Mouse (Mus musculus) liver, embryonic 12.5 days (tissue): ENCODE measurements around the gene Fam219a. TPM values are rescaled to one million over a fixed set of nuclear protein-coding genes. Genes with fewer than 3 reads are reported as not detected.

Experiments used
- ATAC-seq: fragments of 200-750 bp; cut with Nextera tagmentation; 2 replicates; pipeline ENCODE4 v1.8.0; 2017; ENCODE audit warnings: moderate number of reproducible peaks, mild to moderate bottlenecking, moderate library complexity
- H3K27ac ChIP-seq: fragments of 300-500 bp; sonication (generic); 2 replicates; pipeline ENCODE4 v1.5.1; 2016; ENCODE audit warnings: mild to moderate bottlenecking
- H3K27me3 ChIP-seq: fragments of 300-500 bp; sonication (generic); replicated peaks from 2 replicates; pipeline ENCODE4 v1.6.1; 2016; ENCODE audit warnings: mild to moderate bottlenecking, moderate library complexity
- H3K36me3 ChIP-seq: fragments of 300-500 bp; sonication (generic); 2 replicates; pipeline ENCODE4 v1.6.1; 2016; ENCODE audit warnings: mild to moderate bottlenecking, moderate library complexity
- H3K4me1 ChIP-seq: fragments of 300-500 bp; sonication (generic); 2 replicates; pipeline ENCODE4 v1.6.1; 2016
- H3K4me2 ChIP-seq: fragments of 300-500 bp; sonication (generic); 2 replicates; pipeline ENCODE4 v1.6.1; 2016; ENCODE audit warnings: mild to moderate bottlenecking, moderate library complexity
- H3K4me3 ChIP-seq: fragments of 300-500 bp; sonication (generic); 2 replicates; pipeline ENCODE4 v1.5.1; 2016; ENCODE audit warnings: mild to moderate bottlenecking, moderate library complexity
- H3K9ac ChIP-seq: fragments of 300-500 bp; sonication (generic); 2 replicates; pipeline ENCODE4 v1.6.1; 2016; ENCODE audit warnings: mild to moderate bottlenecking, moderate library complexity
- H3K9me3 ChIP-seq: fragments of 300-500 bp; sonication (generic); replicated peaks from 2 replicates; pipeline ENCODE4 v1.6.1; 2016; ENCODE audit warnings: mild to moderate bottlenecking, moderate library complexity
- WGBS: fragments of 180-500 bp; shearing (Covaris S2); methylation state at CpG from one replicate; pipeline ENCODE4 v1.1.7; 2016; ENCODE audit not compliant: insufficient replicate concordance; 5-methylcytosine and 5-hydroxymethylcytosine counted together
- polyA plus RNA-seq: library from polyadenylated mRNA; unstranded; fragments of >200 nt; fragmentation: Nextera tagmentation; extraction: Ambion mirVana; gene quantifications from 2 replicates; pipeline ENCODE4 v1.2.1, GENCODE M21; 2016

Gene Fam219a
- polyA plus RNA-seq, 1 experiment from 2014 or later, result 1.0 TPM

DNA sequence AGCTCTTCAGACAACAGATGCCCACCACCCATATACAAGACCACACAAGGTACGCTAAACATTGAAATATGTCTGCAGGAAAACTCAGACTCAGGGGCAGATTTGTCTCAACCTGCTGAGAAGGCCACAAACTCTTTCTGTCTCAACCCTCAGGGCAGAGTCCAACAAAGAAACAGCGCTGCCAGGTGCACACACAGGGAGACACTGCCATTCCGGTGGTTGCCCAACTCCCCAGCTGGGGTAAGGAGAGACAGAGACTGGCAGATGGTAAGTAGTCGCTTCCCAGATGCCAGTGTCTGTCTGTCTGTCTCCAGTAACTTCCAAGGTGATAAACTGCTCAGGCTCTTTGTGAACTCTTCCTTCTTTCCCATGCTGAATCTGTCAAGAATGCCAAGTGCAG, 68.6 kb downstream of the Fam219a start:
- no peaks in the 10 kb centered on the region for H3K9me3 ChIP-seq
- 69% methylated on average over 4 of the region's 4 CpGs for WGBS
- H3K27ac ChIP-seq, result no peak overlapping the region
- no peak overlapping the region for H3K4me3 ChIP-seq
- H3K27me3 ChIP-seq, result peaks cover 69% of the 10 kb centered on the region
- ATAC-seq, result no peak
- H3K9ac ChIP-seq, result no peak overlapping the region
- no peaks in the 10 kb centered on the region for H3K36me3 ChIP-seq
- no peak overlapping the region for H3K4me2 ChIP-seq
- H3K4me1 ChIP-seq, result peaks cover 31% of the 10 kb centered on the region

DNA sequence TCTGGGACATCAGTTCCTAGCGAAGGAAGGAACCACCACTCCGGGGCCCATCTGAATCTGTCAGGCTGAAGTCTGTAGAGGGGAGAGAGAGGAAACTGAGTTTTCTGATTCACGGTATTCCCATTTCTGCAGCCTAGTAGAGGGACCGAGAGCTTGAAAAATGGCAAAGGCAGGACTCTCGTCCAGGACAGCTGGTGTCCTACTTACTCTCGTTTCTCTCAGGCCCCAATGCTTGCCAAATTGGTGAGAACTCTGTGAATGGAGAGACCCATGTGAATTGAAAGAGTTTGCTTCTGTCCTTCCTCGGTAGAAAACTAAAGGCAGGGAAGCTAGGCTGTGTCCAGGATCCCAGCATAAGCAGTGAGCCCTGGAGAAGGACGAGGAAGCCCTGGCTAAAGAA, 69.7 kb downstream of the Fam219a start:
- Histone ChIP-seq H3K9ac (no peak overlapping the region), H3K36me3 (no peaks in the 10 kb centered on the region), H3K27me3 (peaks cover 81% of the 10 kb centered on the region), H3K4me2 (no peak overlapping the region), H3K4me3 (no peak overlapping the region), H3K4me1 (peaks cover 30% of the 10 kb centered on the region), H3K27ac (no peak overlapping the region), H3K9me3 (no peaks in the 10 kb centered on the region)
- ATAC-seq, result no peak
- WGBS, result 47% methylated on average over 8 of the region's 8 CpGs

DNA sequence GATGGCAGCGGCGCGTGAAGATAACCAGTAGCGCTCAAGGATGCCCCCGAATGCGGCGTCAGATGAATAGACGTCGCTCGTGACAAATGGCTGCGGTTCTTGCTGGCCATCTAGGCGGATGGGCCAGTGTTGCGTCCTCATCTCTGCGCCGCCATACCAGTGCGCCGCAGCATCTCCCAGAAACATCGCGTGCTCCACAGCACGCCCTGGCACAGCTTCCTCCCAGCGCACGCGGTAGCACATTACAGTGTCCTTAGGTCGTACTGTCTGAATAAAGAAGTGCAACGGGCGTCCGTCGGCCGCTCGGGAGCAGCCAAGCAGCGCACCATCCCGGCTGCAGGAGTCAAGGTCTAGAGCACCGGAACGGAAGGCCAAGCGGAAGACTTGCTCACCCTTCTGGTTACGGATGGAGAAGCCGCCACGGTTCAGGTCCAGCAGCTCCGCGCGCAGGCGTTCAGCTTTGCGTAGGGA, 70.4 kb downstream of the Fam219a start:
- peak overlapping the region; percentile 26 for H3K4me3 ChIP-seq
- H3K27me3 ChIP-seq, result peaks cover 86% of the 10 kb centered on the region
- peak overlapping the region; percentile 53 for H3K4me2 ChIP-seq
- no peak overlapping the region for H3K27ac ChIP-seq
- no peak overlapping the region for H3K9ac ChIP-seq
- peaks cover 30% of the 10 kb centered on the region for H3K4me1 ChIP-seq
- WGBS, result 3% methylated on average over 43 of the region's 43 CpGs
- no peaks in the 10 kb centered on the region for H3K9me3 ChIP-seq
- ATAC-seq, result no peak
- H3K36me3 ChIP-seq, result no peaks in the 10 kb centered on the region

DNA sequence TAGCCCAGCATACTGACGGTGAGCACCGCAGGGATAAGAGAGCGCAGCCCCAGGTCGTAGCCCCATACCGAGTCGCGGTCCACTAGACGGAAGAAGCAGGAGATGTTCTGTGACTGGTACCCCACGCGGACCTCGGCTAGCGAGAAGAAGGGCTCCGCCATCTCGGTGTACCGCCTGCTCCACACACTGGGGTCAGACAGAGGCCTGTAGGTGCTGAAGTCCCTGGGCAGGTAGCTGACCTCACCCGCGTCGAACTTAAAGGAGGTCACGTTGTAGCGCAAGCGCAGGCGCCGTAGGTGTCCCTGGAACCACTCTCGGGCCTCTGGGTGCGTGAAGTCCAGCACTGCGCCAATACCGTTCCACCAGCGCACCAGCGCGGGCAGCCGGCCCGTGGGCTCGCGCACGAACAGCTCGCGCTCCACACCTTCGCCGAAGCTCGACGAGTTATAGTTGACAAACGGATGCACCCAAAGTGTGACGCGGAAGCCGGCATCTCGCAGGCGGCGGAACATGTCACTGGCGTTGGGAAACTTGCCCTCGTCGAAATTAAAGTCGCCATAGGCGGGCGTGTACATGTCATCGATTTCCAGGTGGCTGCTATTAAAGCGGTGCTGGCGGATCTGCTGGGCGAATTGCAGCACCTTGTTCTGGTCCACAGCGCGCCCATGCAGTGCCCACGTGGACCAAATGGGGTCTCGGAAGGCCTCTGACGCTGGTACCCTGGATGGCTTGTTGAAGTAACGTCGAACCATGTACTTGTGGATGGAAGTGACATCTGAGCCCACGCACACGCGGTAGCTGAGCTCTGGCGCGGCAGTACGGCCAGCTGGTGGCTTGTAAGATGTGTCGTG, 71.1 kb downstream of the Fam219a start:
- Histone ChIP-seq H3K36me3 (no peaks in the 10 kb centered on the region), H3K4me3 (peak overlapping the region; percentile 26), H3K27ac (no peak overlapping the region), H3K4me2 (peak overlapping the region; percentile 53), H3K9ac (no peak overlapping the region), H3K4me1 (peaks cover 30% of the 10 kb centered on the region), H3K9me3 (no peaks in the 10 kb centered on the region), H3K27me3 (peaks cover 89% of the 10 kb centered on the region)
- ATAC-seq, result no peak
- WGBS, result 7% methylated on average over 72 of the region's 72 CpGs

DNA sequence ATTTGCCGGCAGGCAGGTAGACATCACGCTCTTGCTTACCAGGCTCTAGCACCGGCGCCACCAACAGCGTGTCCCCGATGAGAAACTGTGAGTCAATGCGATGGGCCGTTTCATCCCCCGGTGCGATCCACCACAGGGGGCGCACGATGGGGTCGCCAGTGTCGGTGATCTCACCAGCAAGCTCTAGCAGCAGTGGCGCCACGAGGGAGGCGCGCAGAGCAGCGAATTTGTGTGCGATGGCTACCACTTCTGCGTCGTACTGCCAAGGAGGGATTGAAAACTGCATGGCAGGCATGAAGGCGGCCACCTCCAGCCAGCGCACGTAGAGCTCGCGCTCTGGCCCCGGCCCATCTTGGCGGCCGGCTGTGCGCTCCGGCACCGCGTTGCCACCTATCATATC, 71.8 kb downstream of the Fam219a start:
- WGBS, result 2% methylated on average over 34 of the region's 34 CpGs
- Histone ChIP-seq H3K4me1 (peaks cover 25% of the 10 kb centered on the region), H3K9ac (no peak overlapping the region), H3K27ac (no peak overlapping the region), H3K4me3 (peak overlapping the region; percentile 26), H3K36me3 (no peaks in the 10 kb centered on the region), H3K9me3 (no peaks in the 10 kb centered on the region), H3K4me2 (peak overlapping the region; percentile 53), H3K27me3 (peaks cover 90% of the 10 kb centered on the region)
- no peak for ATAC-seq

DNA sequence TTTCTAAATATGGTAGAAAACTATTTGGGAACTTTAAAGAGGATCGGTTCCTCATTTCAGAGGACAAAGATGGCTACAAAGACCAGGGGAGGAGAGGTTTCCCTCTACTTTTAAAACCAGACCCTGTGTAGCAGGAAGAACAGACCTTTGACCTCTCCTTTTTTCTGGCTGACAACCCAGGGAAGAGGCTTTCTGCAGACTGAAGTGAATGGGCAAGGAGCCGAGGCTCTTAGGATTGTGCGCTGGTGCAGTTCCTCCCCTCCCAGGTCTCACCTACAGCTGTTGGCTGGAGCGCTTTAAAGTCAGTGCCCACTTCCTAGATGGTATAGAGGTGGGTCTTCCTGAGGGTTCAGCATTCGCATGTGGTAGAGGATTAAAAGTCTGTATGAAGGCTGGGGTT, 72.3 kb downstream of the Fam219a start:
- Histone ChIP-seq H3K27ac (no peak overlapping the region), H3K9me3 (no peaks in the 10 kb centered on the region), H3K36me3 (no peaks in the 10 kb centered on the region), H3K4me1 (peaks cover 20% of the 10 kb centered on the region), H3K9ac (no peak overlapping the region), H3K27me3 (peaks cover 85% of the 10 kb centered on the region), H3K4me2 (no peak overlapping the region; the same call in 1 of the 2 replicates), H3K4me3 (no peak overlapping the region)
- 47% methylated on average over 5 of the region's 5 CpGs for WGBS
- no peak for ATAC-seq

DNA sequence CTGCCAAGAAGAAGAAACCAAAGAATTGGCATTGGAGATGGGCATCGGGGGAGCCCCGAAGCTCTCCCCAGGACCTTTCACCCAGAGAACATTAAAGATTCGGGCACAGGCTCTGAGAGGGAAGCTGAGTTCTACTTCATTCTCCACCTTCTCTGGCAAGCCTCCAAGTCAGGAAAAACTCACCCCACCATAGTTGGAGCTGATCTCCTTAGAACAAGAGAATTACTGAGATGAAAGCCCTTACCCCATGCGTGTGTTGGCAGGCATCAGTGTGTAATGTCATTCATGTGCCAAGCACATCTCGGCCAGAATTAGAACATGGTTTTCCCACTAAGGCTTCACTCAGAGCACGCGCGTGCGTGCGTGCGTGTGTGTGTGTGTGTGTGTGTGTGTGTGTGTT, 73.5 kb downstream of the Fam219a start:
- Histone ChIP-seq H3K9ac (no peak overlapping the region), H3K27me3 (peaks cover 73% of the 10 kb centered on the region), H3K4me1 (peaks cover 18% of the 10 kb centered on the region), H3K4me3 (no peak overlapping the region), H3K9me3 (no peaks in the 10 kb centered on the region), H3K27ac (no peak overlapping the region), H3K36me3 (no peaks in the 10 kb centered on the region), H3K4me2 (no peak overlapping the region)
- ATAC-seq, result no peak
- WGBS, result 78% methylated on average over 11 of the region's 11 CpGs

DNA sequence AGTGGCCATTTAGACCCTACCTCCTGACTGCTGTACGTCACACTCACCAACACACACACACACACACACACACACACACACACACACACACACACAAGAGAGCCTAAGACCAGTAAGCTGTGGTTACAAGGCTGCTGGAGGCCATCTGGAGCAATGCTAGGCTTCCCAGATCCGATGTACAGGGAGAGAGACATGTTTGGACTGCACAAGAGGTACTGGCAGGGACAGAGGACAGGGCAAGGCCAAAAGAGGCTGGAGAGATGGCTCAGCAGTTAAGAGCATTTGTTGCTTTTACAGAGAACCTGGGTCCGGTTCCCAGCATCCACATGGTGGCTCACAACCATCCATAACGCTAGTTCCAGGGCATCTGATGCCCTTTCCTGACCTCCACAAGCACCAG, 74.3 kb downstream of the Fam219a start:
- H3K27ac ChIP-seq, result no peak overlapping the region
- H3K4me2 ChIP-seq, result no peak overlapping the region
- no peaks in the 10 kb centered on the region for H3K36me3 ChIP-seq
- H3K27me3 ChIP-seq, result peaks cover 65% of the 10 kb centered on the region
- no peaks in the 10 kb centered on the region for H3K9me3 ChIP-seq
- H3K9ac ChIP-seq, result no peak overlapping the region
- WGBS, result 58% methylated on average over 4 of the region's 4 CpGs
- no peak overlapping the region for H3K4me3 ChIP-seq
- no peak for ATAC-seq
- H3K4me1 ChIP-seq, result peaks cover 18% of the 10 kb centered on the region

DNA sequence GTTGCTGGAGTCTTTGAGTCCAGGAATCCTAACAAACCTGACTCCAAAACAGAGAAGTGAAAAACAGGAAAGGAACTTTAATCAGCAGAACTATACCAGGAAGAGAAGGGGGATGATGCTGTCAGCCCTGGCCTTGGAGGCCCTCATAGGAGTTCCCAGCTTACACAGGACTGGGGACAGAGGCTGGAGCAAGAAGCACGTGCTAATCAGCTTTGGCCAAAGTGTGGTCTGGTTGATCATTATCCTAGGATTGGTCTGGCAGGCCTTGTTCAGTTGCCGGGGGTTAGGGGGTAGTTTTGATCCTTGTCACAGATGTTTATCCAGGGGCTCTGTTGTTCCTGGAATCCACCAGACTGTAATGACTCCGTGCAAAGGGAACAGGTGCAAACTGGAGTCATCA, 75.0 kb downstream of the Fam219a start:
- H3K27ac ChIP-seq, result no peak overlapping the region
- peak; percentile 56 for ATAC-seq
- H3K9me3 ChIP-seq, result no peaks in the 10 kb centered on the region
- H3K4me3 ChIP-seq, result no peak overlapping the region
- peaks cover 58% of the 10 kb centered on the region for H3K27me3 ChIP-seq
- WGBS, result 29% methylated on average over 3 of the region's 3 CpGs
- H3K4me2 ChIP-seq, result no peak overlapping the region
- H3K36me3 ChIP-seq, result no peaks in the 10 kb centered on the region
- H3K9ac ChIP-seq, result no peak overlapping the region
- H3K4me1 ChIP-seq, result peaks cover 18% of the 10 kb centered on the region

DNA sequence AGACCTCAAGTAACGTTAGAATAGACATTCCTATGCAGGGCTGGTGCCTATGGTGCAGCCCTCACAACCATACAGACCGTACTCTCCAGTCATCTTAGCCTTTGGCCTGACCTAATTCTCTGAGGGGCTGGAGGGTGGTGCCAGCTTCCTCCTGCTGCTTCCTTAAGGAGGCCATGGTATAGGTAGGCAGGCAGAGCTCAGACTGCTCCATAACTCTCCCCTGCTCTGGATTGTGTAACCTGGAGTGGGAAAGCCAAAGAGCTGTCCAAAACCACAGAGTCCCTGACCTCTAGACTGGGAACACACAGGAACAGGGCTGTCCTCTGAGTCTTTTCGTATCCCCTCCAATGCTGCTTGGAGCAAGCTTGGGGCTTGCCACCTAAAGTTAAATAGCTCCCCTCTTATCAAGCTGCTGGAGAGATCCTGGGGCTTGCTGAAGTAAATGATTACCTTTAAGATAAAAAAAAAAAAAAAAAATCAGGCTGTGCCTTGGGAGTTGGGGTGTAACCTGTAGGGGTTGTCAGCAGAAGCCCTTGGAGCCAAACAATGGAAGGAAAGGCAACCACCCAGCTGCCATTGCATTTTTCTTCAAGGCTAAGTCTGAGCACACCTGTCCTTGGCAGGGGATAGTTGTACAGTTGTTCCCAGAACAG, 75.7 kb downstream of the Fam219a start:
- Histone ChIP-seq H3K9ac (no peak overlapping the region), H3K36me3 (no peaks in the 10 kb centered on the region), H3K9me3 (no peaks in the 10 kb centered on the region), H3K27me3 (peaks cover 50% of the 10 kb centered on the region), H3K4me1 (peaks cover 15% of the 10 kb centered on the region), H3K27ac (no peak overlapping the region), H3K4me3 (no peak overlapping the region), H3K4me2 (no peak overlapping the region)
- ATAC-seq, result peak; percentile 25; the same call in 1 of the 2 replicates
- 62% methylated on average over 3 of the region's 3 CpGs for WGBS

DNA sequence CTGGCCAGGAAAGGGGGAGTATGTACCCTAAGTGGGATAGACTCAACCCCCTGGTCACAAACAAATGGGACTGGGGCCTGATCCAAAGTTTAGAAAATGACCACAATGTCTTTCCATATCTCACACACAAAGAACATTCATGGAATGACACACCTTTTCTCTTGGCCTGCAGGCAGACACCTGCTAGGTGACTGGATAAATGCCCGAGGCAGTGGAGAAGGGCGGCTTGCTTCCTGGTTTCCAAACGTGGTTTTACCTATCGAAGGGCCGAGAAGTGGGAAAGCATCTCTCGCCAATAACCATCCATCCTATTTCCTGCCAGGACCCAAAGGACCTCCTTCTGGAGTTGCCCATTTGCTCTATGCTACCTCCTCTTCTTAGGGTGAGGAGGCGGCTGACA, 76.4 kb downstream of the Fam219a start:
- H3K4me1 ChIP-seq, result peaks cover 9% of the 10 kb centered on the region
- no peak overlapping the region for H3K9ac ChIP-seq
- H3K9me3 ChIP-seq, result no peaks in the 10 kb centered on the region
- H3K4me2 ChIP-seq, result no peak overlapping the region
- no peak overlapping the region for H3K27ac ChIP-seq
- H3K36me3 ChIP-seq, result no peaks in the 10 kb centered on the region
- ATAC-seq, result no peak
- H3K27me3 ChIP-seq, result peaks cover 44% of the 10 kb centered on the region
- H3K4me3 ChIP-seq, result no peak overlapping the region
- 70% methylated on average over 7 of the region's 7 CpGs for WGBS

DNA sequence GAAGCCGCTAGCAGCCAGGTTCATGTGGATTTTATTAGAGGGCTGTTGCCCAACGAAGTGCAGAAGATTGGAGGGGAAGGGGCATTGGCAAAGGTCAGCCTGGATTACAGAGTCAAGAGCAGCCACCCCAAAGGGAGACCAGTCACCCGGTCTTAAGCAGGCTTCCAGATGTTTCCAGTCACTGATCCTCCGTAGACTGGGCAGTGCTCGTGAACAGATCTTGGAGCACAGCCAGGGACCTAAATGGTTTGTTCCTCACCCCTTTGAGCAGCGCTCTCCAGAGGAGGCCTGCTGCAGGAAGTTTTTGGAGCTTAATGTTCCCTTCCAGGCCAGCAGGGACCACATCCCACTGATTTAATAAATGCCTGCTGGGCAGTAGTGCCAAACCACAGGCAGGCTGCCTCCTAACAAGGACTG, 87.7 kb downstream of the Fam219a start:
- Histone ChIP-seq H3K4me1 (no peaks in the 10 kb centered on the region), H3K36me3 (peaks cover 24% of the 10 kb centered on the region), H3K9me3 (0 out of 2 replicates have a peak, but pooled peaks cover 5% of the 10 kb centered on the region), H3K4me2 (no peak overlapping the region), H3K4me3 (no peak overlapping the region), H3K27me3 (no peaks in the 10 kb centered on the region), H3K9ac (no peak overlapping the region), H3K27ac (no peak overlapping the region)
- ATAC-seq, result no peak
- WGBS, result 68% methylated on average over 6 of the region's 6 CpGs
